Mouse (Mus musculus): ENCODE data around the gene Zcchc13. TPM values are rescaled to one million over a fixed set of nuclear protein-coding genes. Genes with fewer than 3 reads are reported as not detected.
A peak's percentile ranks its signal among the peaks of the same experiment; 100 is the strongest.

Zcchc13 gene
- polyA plus RNA-seq (2012; rRNA removed) = not detected in 2 replicates

GRCm38 (mm10) chrX:103630303-103630702 is at the start of gene Zcchc13:
Gene Zcchc13 (plus strand): TSS chrX:103630586.
- TF ChIP-seq POLR2A (IDR thresholded peaks at IDR 0.05; ENCODE audit: low read depth, low read length) = no peak
- TF ChIP-seq CTCF (IDR thresholded peaks at IDR 0.05; ENCODE audit: extremely low read depth, insufficient read depth, insufficient read length, insufficient replicate concordance) = no peak
- H3K4me1 ChIP-seq (ENCODE audit: control insufficient read depth, insufficient read depth, insufficient read length) = no peaks in the 10 kb centered on the region
- no peak within 1 kb of the TSS for H3K4me3 ChIP-seq (ENCODE audit: extremely low read depth, insufficient read depth, insufficient read length)
- no peak within 1 kb of the TSS for H3K27ac ChIP-seq (ENCODE audit: insufficient read depth, low read length)
- 89% methylated on average over 12 of the region's 12 CpGs for WGBS
- no peaks in the 10 kb centered on the region for H3K36me3 ChIP-seq (ENCODE audit: control insufficient read depth, insufficient read depth, low read length)
- H3K27me3 ChIP-seq (ENCODE audit: control insufficient read depth, insufficient read depth, low read length) = no peaks in the 10 kb centered on the region
- DNase-seq (ENCODE audit: low read depth in 1 of 2, low spot score in 2 of 2) = no peak

DNA sequence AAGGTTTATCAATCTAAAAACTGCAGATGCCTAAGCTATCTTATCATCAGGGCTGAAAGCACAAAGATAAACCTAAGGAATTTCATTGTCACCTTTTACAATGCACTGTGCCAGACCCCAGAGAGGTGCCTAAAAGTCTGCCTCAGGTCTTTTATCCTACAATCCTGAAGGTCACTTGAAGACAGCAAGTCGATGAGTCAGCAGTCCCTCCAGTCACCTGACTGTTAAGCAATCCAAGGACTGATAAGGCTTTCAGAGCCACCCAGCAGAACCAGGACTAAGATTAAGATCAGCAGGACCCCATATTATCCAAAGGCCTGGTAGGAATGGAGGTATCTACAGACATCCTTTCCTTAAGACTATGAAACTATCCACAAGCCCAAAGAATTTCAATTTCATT is 46.1 kb upstream of the Zcchc13 start:
- Histone ChIP-seq H3K27ac (ENCODE audit: insufficient read depth, low read length) (no peak overlapping the region), H3K27me3 (ENCODE audit: control insufficient read depth, insufficient read depth, low read length) (no peaks in the 10 kb centered on the region), H3K36me3 (ENCODE audit: control insufficient read depth, insufficient read depth, low read length) (peaks cover 2% of the 10 kb centered on the region; the same call in 1 of the 2 replicates), H3K4me3 (ENCODE audit: extremely low read depth, insufficient read depth, insufficient read length) (no peak overlapping the region), H3K4me1 (ENCODE audit: control insufficient read depth, insufficient read depth, insufficient read length) (no peaks in the 10 kb centered on the region)
- WGBS = 61% methylated on average over 1 of the region's 1 CpGs
- DNase-seq (ENCODE audit: low read depth in 1 of 2, low spot score in 2 of 2) = no peak
- no peak for TF ChIP-seq POLR2A (IDR thresholded peaks at IDR 0.05; ENCODE audit: low read depth, low read length)
- no peak for TF ChIP-seq CTCF (IDR thresholded peaks at IDR 0.05; ENCODE audit: extremely low read depth, insufficient read depth, insufficient read length, insufficient replicate concordance)

DNA sequence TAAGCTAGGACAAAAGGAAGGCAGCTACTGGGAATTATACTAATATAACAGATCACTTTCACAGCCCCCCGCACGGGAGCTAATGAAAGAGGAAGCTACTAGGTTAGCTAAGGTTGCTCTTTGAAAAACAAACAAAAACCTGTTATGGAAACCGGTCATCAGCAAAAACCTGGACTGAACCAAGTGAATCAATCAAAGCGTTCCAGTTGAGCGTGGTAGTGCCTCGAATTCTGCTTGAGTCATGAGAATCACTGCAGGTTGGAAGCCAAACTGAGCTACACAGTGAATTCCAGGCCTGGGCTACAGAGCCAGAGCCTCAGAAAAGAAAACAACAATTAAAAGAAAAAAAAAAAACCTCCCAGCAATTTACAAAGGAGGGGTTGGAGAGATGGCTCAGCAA is 38.3 kb upstream of the Zcchc13 start:
- DNase-seq (ENCODE audit: low read depth in 1 of 2, low spot score in 2 of 2) = no peak
- Histone ChIP-seq H3K4me3 (ENCODE audit: extremely low read depth, insufficient read depth, insufficient read length) (no peak overlapping the region), H3K36me3 (ENCODE audit: control insufficient read depth, insufficient read depth, low read length) (peaks cover 1% of the 10 kb centered on the region; the same call in 1 of the 2 replicates), H3K4me1 (ENCODE audit: control insufficient read depth, insufficient read depth, insufficient read length) (no peaks in the 10 kb centered on the region), H3K27me3 (ENCODE audit: control insufficient read depth, insufficient read depth, low read length) (no peaks in the 10 kb centered on the region), H3K27ac (ENCODE audit: insufficient read depth, low read length) (no peak overlapping the region)
- no peak for TF ChIP-seq CTCF (IDR thresholded peaks at IDR 0.05; ENCODE audit: extremely low read depth, insufficient read depth, insufficient read length, insufficient replicate concordance)
- whole genome bisulfite sequencing = 77% methylated on average over 6 of the region's 6 CpGs

DNA sequence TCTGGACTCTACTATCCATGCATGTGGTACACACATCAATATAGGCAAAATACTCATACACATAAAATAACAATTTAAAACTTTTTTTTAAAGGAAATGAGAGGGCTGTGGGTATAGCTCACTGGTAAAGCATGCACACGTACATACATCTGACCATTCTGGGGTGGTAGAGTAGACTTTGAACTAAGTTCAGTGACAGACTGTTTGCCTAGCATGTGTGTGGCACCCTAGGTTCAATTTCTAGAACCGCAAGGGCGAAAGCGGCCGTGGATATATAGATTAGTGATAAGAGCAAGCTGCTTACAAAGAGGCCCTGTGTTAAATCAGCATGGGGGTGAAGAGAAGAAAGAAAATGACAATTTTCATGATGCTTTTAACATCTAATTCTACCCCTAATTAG is 27.8 kb upstream of the Zcchc13 start:
- H3K4me1 ChIP-seq (ENCODE audit: control insufficient read depth, insufficient read depth, insufficient read length) = no peaks in the 10 kb centered on the region
- no peaks in the 10 kb centered on the region for H3K27me3 ChIP-seq (ENCODE audit: control insufficient read depth, insufficient read depth, low read length)
- no peak overlapping the region for H3K4me3 ChIP-seq (ENCODE audit: extremely low read depth, insufficient read depth, insufficient read length)
- H3K27ac ChIP-seq (ENCODE audit: insufficient read depth, low read length) = no peak overlapping the region
- TF ChIP-seq POLR2A (IDR thresholded peaks at IDR 0.05; ENCODE audit: low read depth, low read length) = no peak
- no peak for TF ChIP-seq CTCF (IDR thresholded peaks at IDR 0.05; ENCODE audit: extremely low read depth, insufficient read depth, insufficient read length, insufficient replicate concordance)
- peaks cover 4% of the 10 kb centered on the region; the same call in 1 of the 2 replicates for H3K36me3 ChIP-seq (ENCODE audit: control insufficient read depth, insufficient read depth, low read length)
- 92% methylated on average over 5 of the region's 5 CpGs for WGBS
- no peak for DNase-seq (ENCODE audit: low read depth in 1 of 2, low spot score in 2 of 2)

DNA sequence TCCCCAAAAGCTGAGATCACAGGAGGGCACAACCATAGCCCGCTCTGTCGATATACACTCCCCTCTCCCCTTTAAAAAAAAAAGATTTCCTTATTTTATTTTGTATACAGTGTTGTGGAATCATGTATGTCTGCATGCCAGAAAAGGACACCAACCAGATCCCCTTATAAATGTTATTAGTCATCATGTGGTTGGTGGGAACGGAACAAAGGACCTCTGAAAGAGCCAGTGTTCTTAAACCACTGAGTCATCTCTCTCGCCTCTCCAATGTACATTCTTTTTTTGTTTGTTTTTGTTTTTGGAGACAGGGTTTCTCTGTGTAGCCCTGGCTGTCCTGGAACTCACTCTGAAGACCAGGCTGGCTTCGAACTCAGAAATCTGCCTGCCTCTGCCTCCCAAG is 26.2 kb upstream of the Zcchc13 start:
- 74% methylated on average over 5 of the region's 5 CpGs for WGBS
- no peaks in the 10 kb centered on the region for H3K27me3 ChIP-seq (ENCODE audit: control insufficient read depth, insufficient read depth, low read length)
- H3K36me3 ChIP-seq (ENCODE audit: control insufficient read depth, insufficient read depth, low read length) = peaks cover 2% of the 10 kb centered on the region; the same call in 1 of the 2 replicates
- H3K4me3 ChIP-seq (ENCODE audit: extremely low read depth, insufficient read depth, insufficient read length) = 0 out of 2 replicates have a peak overlapping the region, but pooled peaks have one; percentile 14
- DNase-seq (ENCODE audit: low read depth in 1 of 2, low spot score in 2 of 2) = no peak
- 0 out of 2 replicates have a peak overlapping the region, but pooled peaks have one; percentile 91 for H3K27ac ChIP-seq (ENCODE audit: insufficient read depth, low read length)
- H3K4me1 ChIP-seq (ENCODE audit: control insufficient read depth, insufficient read depth, insufficient read length) = no peaks in the 10 kb centered on the region
- TF ChIP-seq CTCF (IDR thresholded peaks at IDR 0.05; ENCODE audit: extremely low read depth, insufficient read depth, insufficient read length, insufficient replicate concordance) = no peak
- TF ChIP-seq POLR2A (IDR thresholded peaks at IDR 0.05; ENCODE audit: low read depth, low read length) = no peak

- TF ChIP-seq CTCF (IDR thresholded peaks at IDR 0.05; ENCODE audit: extremely low read depth, insufficient read depth, insufficient read length, insufficient replicate concordance) = no peak
- TF ChIP-seq POLR2A (IDR thresholded peaks at IDR 0.05; ENCODE audit: low read depth, low read length) = no peak
- peak in 1 of 2 experiments; percentile 3 for DNase-seq (ENCODE audit: low read depth in 1 of 2, low spot score in 2 of 2)
- H3K4me3 ChIP-seq (ENCODE audit: extremely low read depth, insufficient read depth, insufficient read length) = peak overlapping the region; percentile 54
- peak overlapping the region; percentile 91 for H3K27ac ChIP-seq (ENCODE audit: insufficient read depth, low read length)
- no peaks in the 10 kb centered on the region for H3K27me3 ChIP-seq (ENCODE audit: control insufficient read depth, insufficient read depth, low read length)
- H3K36me3 ChIP-seq (ENCODE audit: control insufficient read depth, insufficient read depth, low read length) = peaks cover 2% of the 10 kb centered on the region; the same call in 1 of the 2 replicates
- no peaks in the 10 kb centered on the region for H3K4me1 ChIP-seq (ENCODE audit: control insufficient read depth, insufficient read depth, insufficient read length)
- WGBS = 29% methylated on average over 8 of the region's 8 CpGs
Measured at GRCm38 (mm10) chrX:103605473-103605872, 24.9 kb upstream of the Zcchc13 start.

DNA sequence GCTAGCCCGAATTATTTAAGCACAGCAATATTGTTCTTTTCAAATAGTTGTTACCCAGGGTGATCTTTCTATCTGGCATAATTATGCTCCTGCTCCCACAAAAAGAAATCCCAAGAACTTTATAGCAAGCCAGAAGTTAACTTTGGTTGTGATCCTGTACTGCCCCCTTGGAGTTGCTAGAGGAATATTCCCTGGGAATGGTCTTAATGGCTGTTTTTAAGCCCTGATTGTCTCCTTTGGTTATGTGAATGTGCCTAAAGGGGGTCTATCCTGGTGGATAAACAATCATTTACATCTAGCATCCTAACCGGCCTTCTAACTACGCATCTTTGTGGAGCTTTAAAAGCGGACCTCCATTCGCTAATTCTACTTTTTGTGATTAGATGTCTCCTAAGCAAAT is 20.0 kb upstream of the Zcchc13 start:
- no peaks in the 10 kb centered on the region; the same call in 1 of the 2 replicates for H3K36me3 ChIP-seq (ENCODE audit: control insufficient read depth, insufficient read depth, low read length)
- no peaks in the 10 kb centered on the region for H3K27me3 ChIP-seq (ENCODE audit: control insufficient read depth, insufficient read depth, low read length)
- H3K4me3 ChIP-seq (ENCODE audit: extremely low read depth, insufficient read depth, insufficient read length) = no peak overlapping the region
- no peaks in the 10 kb centered on the region; the same call in 1 of the 2 replicates for H3K4me1 ChIP-seq (ENCODE audit: control insufficient read depth, insufficient read depth, insufficient read length)
- 97% methylated on average over 5 of the region's 5 CpGs for WGBS
- no peak for DNase-seq (ENCODE audit: low read depth in 1 of 2, low spot score in 2 of 2)
- TF ChIP-seq CTCF (IDR thresholded peaks at IDR 0.05; ENCODE audit: extremely low read depth, insufficient read depth, insufficient read length, insufficient replicate concordance) (no peak), POLR2A (IDR thresholded peaks at IDR 0.05; ENCODE audit: low read depth, low read length) (no peak)
- H3K27ac ChIP-seq (ENCODE audit: insufficient read depth, low read length) = no peak overlapping the region

Measured in spleen, adult 2 months (tissue).